Mouse (Mus musculus): ENCODE data around the gene Ppp1r3c. TPM values are rescaled to one million over a fixed set of nuclear protein-coding genes. Genes with fewer than 3 reads are reported as not detected.

The Ppp1r3c gene
- total and polyA plus RNA-seq, 3 experiments, result not detected

DNA sequence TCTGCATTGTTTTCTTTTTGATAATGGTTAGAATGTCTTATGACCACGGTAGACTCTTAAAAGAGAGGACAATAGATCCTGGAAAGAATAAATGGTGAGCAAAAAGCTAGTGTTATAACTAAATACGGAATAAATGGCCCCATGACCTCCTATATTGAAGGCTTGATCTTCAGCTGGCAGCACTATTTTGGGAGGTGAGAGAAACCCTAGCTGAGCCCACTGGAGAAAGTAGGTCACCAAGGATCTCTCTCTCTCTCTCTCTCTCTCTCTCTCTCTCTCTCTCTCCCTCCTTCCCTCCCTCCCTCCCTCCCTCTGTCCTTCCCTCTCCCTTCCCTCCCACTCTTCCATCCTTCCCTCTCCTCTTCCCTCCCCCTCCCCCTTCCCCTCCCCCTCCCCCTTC lies 42.9 kb downstream of the Ppp1r3c start:
- Histone ChIP-seq H3K9ac (ENCODE audit: control insufficient read depth, low read depth, low read length, poor library complexity, severe bottlenecking) (no peak overlapping the region), H3K27me3 (ENCODE audit: control insufficient read depth in 1 of 2, insufficient read depth in 2 of 2, low read length in 2 of 2) (peaks cover 0 to 1% of the 10 kb centered on the region in 2 experiments; a peak in 1 of 4 replicates), H3K4me3 (ENCODE audit: control insufficient read depth in 1 of 2, insufficient read depth in 1 of 2, low read depth in 2 of 2, low read length in 2 of 2) (no peak overlapping the region), H3K36me3 (ENCODE audit: control insufficient read depth in 1 of 2, insufficient read depth in 2 of 2, low read length in 2 of 2) (no peaks in the 10 kb centered on the region), H3K27ac (ENCODE audit: control insufficient read depth, low read depth, low read length) (no peak overlapping the region), H3K9me3 (replicated peaks; ENCODE audit: insufficient read depth, low read length) (no peaks in the 10 kb centered on the region), H3K4me1 (ENCODE audit: control insufficient read depth in 1 of 2, insufficient read depth in 2 of 2, low read length in 2 of 2) (no peaks in the 10 kb centered on the region), H3K79me2 (ENCODE audit: control insufficient read depth, insufficient read depth, low read length, poor library complexity) (no peaks in the 10 kb centered on the region)
- no peak for DNase-seq (ENCODE audit: low read depth, low spot score)
- TF ChIP-seq UBTF (IDR thresholded peaks at IDR 0.05; ENCODE audit: borderline replicate concordance, insufficient read depth, low read depth, low read length) (no peak), MXI1 (IDR thresholded peaks at IDR 0.05; ENCODE audit: low read depth, low read length) (no peak), BHLHE40 (IDR thresholded peaks at IDR 0.05; ENCODE audit: borderline replicate concordance, low read depth, low read length) (no peak), GABPA (IDR thresholded peaks at IDR 0.05; ENCODE audit: low read depth, low read length) (no peak), ELF1 (IDR thresholded peaks at IDR 0.05; ENCODE audit: low read depth, low read length) (no peak), POLR2AphosphoS5 (IDR thresholded peaks at IDR 0.05; ENCODE audit: borderline replicate concordance, low read depth, low read length) (no peak), ETS1 (IDR thresholded peaks at IDR 0.05; ENCODE audit: low read depth, low read length) (no peak), CHD1 (IDR thresholded peaks at IDR 0.05; ENCODE audit: low read depth, low read length) (no peak), RAD21 (IDR thresholded peaks at IDR 0.05; ENCODE audit: low read depth, low read length) (no peak), MYC (IDR thresholded peaks at IDR 0.05; ENCODE audit: low read depth, low read length) (no peak), MEF2A (IDR thresholded peaks at IDR 0.05; ENCODE audit: extremely low read depth, insufficient replicate concordance, low read depth, low read length, poor library complexity, severe bottlenecking) (no peak), NRF1 (IDR thresholded peaks at IDR 0.05; ENCODE audit: insufficient read depth, low read depth, low read length, poor library complexity, severe bottlenecking) (no peak), NELFE (IDR thresholded peaks at IDR 0.05; ENCODE audit: low read depth, low read length) (no peak), GATA1 (IDR thresholded peaks at IDR 0.05; ENCODE audit: low read depth, low read length) (no peak), MAZ (IDR thresholded peaks at IDR 0.05; ENCODE audit: low read depth, low read length) (no peak), CTCF (IDR thresholded peaks at IDR 0.05 in 2 of 3, conservative IDR thresholded peaks at IDR 0.05 in 1 of 3; ENCODE audit: control insufficient read depth in 1 of 3, insufficient read depth in 1 of 3, low read depth in 2 of 3, low read length in 3 of 3, poor library complexity in 1 of 3, severe bottlenecking in 1 of 3) (no peak), POLR2AphosphoS2 (IDR thresholded peaks at IDR 0.05; ENCODE audit: low read length) (no peak), MAX (IDR thresholded peaks at IDR 0.05; ENCODE audit: low read length) (no peak)

DNA sequence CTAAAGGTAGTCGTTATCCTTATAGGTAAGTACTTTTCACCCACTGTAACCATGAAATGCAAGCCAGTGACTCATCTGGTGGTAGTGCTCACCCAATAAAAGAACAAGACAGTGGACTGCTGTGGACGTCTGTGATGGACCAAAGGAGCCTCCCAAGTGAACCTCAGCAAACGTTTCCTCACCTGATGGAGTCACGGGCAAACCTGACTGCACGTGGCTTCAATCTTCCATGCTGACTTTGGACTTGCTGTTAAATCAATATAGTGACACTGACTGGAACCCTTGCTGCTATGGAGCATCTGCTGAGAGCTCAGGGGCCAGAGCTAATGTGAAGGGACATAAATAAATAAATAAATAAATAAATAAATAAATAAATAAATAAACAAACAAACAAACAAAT lies 44.5 kb downstream of the Ppp1r3c start:
- no peaks in the 10 kb centered on the region for H3K36me3 ChIP-seq (ENCODE audit: control insufficient read depth in 1 of 2, insufficient read depth in 2 of 2, low read length in 2 of 2)
- H3K27ac ChIP-seq (ENCODE audit: control insufficient read depth, low read depth, low read length), result no peak overlapping the region
- no peak for DNase-seq (ENCODE audit: low read depth, low spot score)
- H3K4me3 ChIP-seq (ENCODE audit: control insufficient read depth in 1 of 2, insufficient read depth in 1 of 2, low read depth in 2 of 2, low read length in 2 of 2), result no peak overlapping the region
- H3K79me2 ChIP-seq (ENCODE audit: control insufficient read depth, insufficient read depth, low read length, poor library complexity), result no peaks in the 10 kb centered on the region
- H3K27me3 ChIP-seq (ENCODE audit: control insufficient read depth in 1 of 2, insufficient read depth in 2 of 2, low read length in 2 of 2), result peaks cover 0 to 1% of the 10 kb centered on the region in 2 experiments; a peak in 1 of 4 replicates
- H3K9me3 ChIP-seq (replicated peaks; ENCODE audit: insufficient read depth, low read length), result no peaks in the 10 kb centered on the region
- H3K4me1 ChIP-seq (ENCODE audit: control insufficient read depth in 1 of 2, insufficient read depth in 2 of 2, low read length in 2 of 2), result no peaks in the 10 kb centered on the region
- H3K9ac ChIP-seq (ENCODE audit: control insufficient read depth, low read depth, low read length, poor library complexity, severe bottlenecking), result no peak overlapping the region
- no peak for TF ChIP-seq EP300 (IDR thresholded peaks at IDR 0.05; ENCODE audit: low read depth in 1 of 2, low read length in 2 of 2)
- no peak for TF ChIP-seq MAFK (IDR thresholded peaks at IDR 0.05; ENCODE audit: borderline replicate concordance, low read depth, low read length)
- TF ChIP-seq GATA1 (IDR thresholded peaks at IDR 0.05; ENCODE audit: low read depth, low read length), result no peak
- TF ChIP-seq ZMIZ1 (IDR thresholded peaks at IDR 0.05; ENCODE audit: low read depth, low read length), result no peak
- no peak for TF ChIP-seq UBTF (IDR thresholded peaks at IDR 0.05; ENCODE audit: borderline replicate concordance, insufficient read depth, low read depth, low read length)
- no peak for TF ChIP-seq NRF1 (IDR thresholded peaks at IDR 0.05; ENCODE audit: insufficient read depth, low read depth, low read length, poor library complexity, severe bottlenecking)
- no peak for TF ChIP-seq MAZ (IDR thresholded peaks at IDR 0.05; ENCODE audit: low read depth, low read length)
- TF ChIP-seq ELF1 (IDR thresholded peaks at IDR 0.05; ENCODE audit: low read depth, low read length), result no peak
- no peak for TF ChIP-seq RCOR1 (IDR thresholded peaks at IDR 0.05; ENCODE audit: low read depth, low read length)
- no peak for TF ChIP-seq MXI1 (IDR thresholded peaks at IDR 0.05; ENCODE audit: low read depth, low read length)
- TF ChIP-seq POLR2AphosphoS2 (IDR thresholded peaks at IDR 0.05; ENCODE audit: low read length), result no peak
- no peak for TF ChIP-seq KAT2A (conservative IDR thresholded peaks at IDR 0.05; ENCODE audit: low read depth, low read length)
- TF ChIP-seq TCF12 (IDR thresholded peaks at IDR 0.05; ENCODE audit: low read depth, low read length), result no peak
- TF ChIP-seq CHD2 (IDR thresholded peaks at IDR 0.05; ENCODE audit: low read length), result no peak
- TF ChIP-seq RAD21 (IDR thresholded peaks at IDR 0.05; ENCODE audit: low read depth, low read length), result no peak
- TF ChIP-seq SMC3 (IDR thresholded peaks at IDR 0.05; ENCODE audit: low read depth, low read length), result no peak
